Mouse (Mus musculus) testis, postnatal 14 days (tissue): ENCODE data around the gene Agpat4.

Source experiments
- DNase-seq: peaks from one replicate; pipeline ENCODE4 v3.0.0; 2021; ENCODE audit warnings: low spot score

The Agpat4 gene

GRCm38 (mm10) chr17:12228471-12228870 lies 110.0 kb downstream of the Agpat4 start:
- DNase-seq: no peak

GRCm38 (mm10) chr17:12229756-12230155 lies 111.3 kb downstream of the Agpat4 start:
- DNase-seq: no peak

GRCm38 (mm10) chr17:12230167-12230566 lies 111.7 kb downstream of the Agpat4 start:
- DNase-seq: no peak

DNA sequence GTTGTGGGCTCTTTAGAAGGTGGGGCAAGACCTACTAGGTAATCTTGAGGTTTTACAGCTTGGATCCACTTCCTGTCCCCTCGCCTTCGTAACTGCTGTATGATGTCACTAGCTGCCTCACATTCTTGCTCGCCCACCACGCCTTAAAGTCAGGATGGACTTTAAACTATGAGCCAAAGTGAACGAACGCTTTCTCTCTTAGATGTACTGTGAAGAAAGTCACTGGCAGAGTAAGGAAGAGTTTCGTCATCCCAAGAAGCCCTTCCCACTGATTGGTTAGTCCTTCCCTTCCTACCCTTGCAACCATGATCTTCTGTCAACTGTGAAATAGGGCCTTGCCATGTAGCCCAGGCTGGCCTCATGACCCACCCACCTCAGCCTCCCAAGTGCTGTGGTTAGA lies 112.6 kb downstream of the Agpat4 start:
- DNase-seq: no peak

DNA sequence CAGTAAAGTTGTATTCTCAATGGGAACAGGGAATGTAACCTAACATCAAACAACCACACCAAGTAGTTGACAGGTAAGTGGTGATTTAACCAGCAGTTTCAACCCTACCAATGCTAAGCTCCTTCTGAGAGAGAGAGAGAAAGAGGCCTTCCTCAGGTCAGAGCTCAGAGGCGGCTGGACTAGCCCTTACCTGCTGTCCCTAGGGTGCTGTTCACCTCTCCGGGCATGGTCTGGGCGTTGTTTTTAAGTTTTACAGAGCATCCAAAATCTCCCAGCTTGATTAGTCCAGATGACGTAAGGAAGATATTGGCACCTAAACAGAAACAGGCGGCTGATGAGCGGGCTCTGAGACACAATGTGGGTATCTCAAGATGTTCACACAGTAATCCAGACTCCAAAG lies 114.2 kb downstream of the Agpat4 start:
- DNase-seq: no peak

- no peak for DNase-seq
Measured at GRCm38 (mm10) chr17:12240701-12241100, 122.2 kb downstream of the Agpat4 start.

- DNase-seq: no peak
Measured at GRCm38 (mm10) chr17:12249783-12250504, 131.4 kb downstream of the Agpat4 start.

DNA sequence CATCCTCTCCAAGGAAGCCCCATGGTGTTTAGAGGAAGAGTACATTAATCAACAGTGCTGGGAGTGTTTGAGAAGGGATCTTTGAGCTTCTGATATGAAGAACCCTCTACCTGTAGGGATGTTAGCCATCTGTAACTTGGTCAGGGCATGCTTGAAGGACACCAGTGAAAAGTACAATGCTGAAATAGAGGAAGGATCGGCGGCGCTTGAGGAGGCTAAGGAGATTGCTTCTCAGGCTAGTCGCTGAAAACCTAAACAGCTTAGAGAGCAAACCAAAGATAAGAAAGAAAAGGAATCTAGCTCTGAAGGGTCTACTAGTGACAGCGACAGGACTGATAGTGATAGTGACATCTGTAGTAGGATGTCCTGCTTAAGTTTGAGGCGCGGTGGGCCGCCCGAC lies 132.1 kb downstream of the Agpat4 start:
- DNase-seq: no peak

- DNase-seq: no peak
Measured at GRCm38 (mm10) chr17:12256142-12256541, 137.6 kb downstream of the Agpat4 start.

GRCm38 (mm10) chr17:12258517-12258916 lies 140.0 kb downstream of the Agpat4 start:
- no peak for DNase-seq

GRCm38 (mm10) chr17:12259957-12260356 lies 141.5 kb downstream of the Agpat4 start:
- no peak for DNase-seq

DNA sequence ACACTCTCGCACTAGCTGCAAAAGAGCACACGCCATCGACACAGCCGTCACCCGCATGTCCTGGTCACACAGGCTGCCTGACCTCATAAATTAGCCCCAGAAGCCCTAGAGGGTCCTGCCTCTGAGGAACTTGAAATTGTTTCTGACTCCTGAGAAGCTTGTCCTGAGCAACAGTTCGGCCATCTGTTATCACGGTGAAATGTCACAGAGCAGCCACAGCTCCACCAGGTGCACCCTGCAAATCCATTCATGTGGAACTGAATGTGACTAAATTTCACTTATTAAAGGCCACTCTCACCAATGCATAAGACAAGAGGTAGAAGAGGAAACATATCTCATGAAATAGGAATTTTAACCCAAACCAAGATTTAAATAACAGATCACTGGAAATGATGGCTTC lies 142.9 kb downstream of the Agpat4 start:
- DNase-seq: no peak

DNA sequence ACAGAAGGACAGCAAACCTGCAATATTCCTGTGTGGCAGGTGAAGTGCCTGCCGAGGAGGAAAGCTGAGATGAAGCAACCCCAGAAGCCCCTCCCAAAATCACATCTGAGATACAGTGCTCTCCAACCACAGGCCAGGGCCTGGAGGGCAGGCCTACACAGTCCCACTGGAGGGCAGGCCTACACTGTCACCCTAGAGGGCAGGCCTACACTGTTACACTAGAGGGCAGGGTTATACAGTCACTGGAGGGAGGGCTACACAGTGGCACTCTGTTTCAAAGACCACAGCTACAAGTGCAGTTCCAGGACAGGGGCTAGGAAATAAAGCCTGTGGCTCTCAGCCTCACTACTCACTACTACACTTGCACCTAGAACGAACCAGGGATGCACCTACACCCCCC lies 143.4 kb downstream of the Agpat4 start:
- DNase-seq: no peak

- DNase-seq: no peak
Measured at GRCm38 (mm10) chr17:12262851-12263250, 144.3 kb downstream of the Agpat4 start.

- no peak for DNase-seq
Measured at GRCm38 (mm10) chr17:12263787-12264186, 145.3 kb downstream of the Agpat4 start.

DNA sequence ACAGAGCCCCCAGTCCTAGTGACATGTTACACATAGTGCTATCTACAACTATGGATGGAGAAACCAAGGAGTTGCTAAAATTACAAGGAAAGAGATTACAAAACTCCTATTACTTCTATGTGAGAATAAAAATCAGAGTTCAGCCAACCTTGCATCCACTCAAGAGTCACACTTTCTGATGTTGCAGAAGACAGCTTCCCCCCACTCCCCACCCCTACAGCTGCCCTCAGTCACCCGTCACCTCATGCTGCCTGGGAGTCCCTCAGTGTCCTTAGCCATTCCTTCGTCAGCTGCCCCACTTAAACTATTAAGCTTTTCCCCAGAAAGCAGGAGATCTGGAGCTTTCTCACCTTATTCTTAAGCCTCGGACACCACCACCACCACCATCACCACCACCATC lies 145.8 kb downstream of the Agpat4 start:
- DNase-seq: no peak

GRCm38 (mm10) chr17:12265969-12266925 lies 147.7 kb downstream of the Agpat4 start:
- DNase-seq: no peak

GRCm38 (mm10) chr17:12268091-12268490 lies 149.6 kb downstream of the Agpat4 start:
- DNase-seq: no peak

DNA sequence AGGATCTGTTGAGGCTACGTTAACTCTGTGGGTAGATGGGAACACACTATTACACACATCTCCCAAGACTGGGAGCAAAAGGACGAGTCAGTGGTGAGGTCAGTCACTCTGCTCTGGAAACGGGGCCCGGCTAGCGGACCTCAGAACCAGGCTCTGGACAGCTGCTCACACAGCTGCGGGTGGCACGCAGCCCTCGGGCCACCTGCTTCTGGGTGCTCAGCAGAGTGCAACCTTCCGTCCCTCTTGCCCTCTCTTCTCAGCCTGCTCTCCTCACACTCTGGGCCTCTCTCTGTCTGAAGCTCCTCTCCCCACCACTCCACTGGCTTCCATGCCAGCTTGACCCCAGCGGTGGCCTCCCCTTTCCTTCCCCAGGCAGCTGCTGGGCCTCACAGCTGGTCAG lies 150.0 kb downstream of the Agpat4 start:
- DNase-seq: no peak
